Mouse (Mus musculus) Patski (cell line): Measurements from ENCODE around the gene Tspan4. TPM values are rescaled to one million over a fixed set of nuclear protein-coding genes. Genes with fewer than 3 reads are reported as not detected.
"Not testable (repeated sequence)": the region's sequence is repeated elsewhere in the genome, so short reads cannot be mapped to it uniquely, and the experiment has no call there.

Experiments used
- ATAC-seq: fragments of 100-300 bp; one replicate; pipeline ENCODE4 v1.8.0; 2021
- CTCF ChIA-PET: fragments of 350-600 bp; sonication (Branson Sonifier 250); formaldehyde crosslinking; loops from one replicate; lab custom pipeline; 2022; ENCODE audit warnings: inconsistent platforms; lab: Charles Lee
- POLR2A ChIA-PET: fragments of 350-600 bp; sonication (Branson Sonifier 250); formaldehyde crosslinking; loops from one replicate; lab custom pipeline; 2022; ENCODE audit warnings: antibody characterized with exemption, inconsistent platforms; lab: Charles Lee
- DNase-seq: peaks from one replicate; pipeline ENCODE4 v3.0.0-alpha.2; 2011; ENCODE audit warnings: low read depth, low spot score
- H3K27me3 ChIP-seq: fragments of 371-371 bp; one replicate; pipeline ENCODE4 v1.5.1; 2021
- CTCF ChIP-seq: fragments of 100-300 bp; IDR thresholded peaks from one replicate; pipeline ENCODE4 v1.5.1; 2021
- in situ Hi-C: fragments of 300-500 bp; cut with MboI; formaldehyde crosslinking; loops from 3 replicates; pipeline ENCODE4 v1.11.1; 2018; ENCODE audit warnings: low pct_unique_long_range_greater_than_20kb, mixed read lengths
- polyA plus RNA-seq: library from polyadenylated mRNA; unstranded; gene quantifications from one replicate; pipeline ENCODE4 v1.2.3, GENCODE M21; 2021

Gene Tspan4
- polyA plus RNA-seq, 1 experiment from 2014 or later, result 479 TPM

DNA sequence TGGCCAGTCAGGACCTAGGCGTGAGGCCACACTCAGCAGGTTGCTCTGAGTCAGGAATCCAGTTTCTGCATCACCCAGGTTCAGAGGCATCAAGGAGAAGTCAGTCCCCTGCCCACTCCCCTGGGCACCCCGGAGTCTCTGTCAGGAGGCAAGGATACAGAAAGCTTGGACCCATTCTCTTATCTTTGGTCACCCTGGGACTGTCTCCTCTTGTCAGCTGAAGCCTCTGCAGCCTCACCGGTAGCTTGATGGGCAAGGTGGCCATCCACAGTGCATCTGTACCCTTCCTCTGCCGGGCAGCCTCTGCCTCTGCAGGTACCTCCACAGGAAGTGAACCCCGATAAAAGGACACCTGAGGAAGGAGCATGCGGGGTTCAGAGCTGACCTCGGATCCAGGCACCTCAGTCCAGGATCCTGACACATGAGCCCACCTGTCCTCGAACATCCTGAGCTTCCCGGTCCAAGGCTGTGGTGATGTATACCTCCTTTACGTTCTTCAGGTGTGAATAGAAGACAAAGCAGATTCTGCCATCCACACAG, 35.8 kb upstream of the Tspan4 start:
- no peak for DNase-seq
- ChIA-PET CTCF (interaction anchor here (0.9 to 2.7 kb wide), 4 partner anchors 11 to 39 kb away, joined by 3 to 13 read pairs (median 8); no protein-coding TSS in a partner anchor), POLR2A (interaction anchor here (0.6 to 1.1 kb wide), 3 partner anchors 14 to 193 kb away, joined by 4 to 5 read pairs (median 4); no protein-coding TSS in a partner anchor)
- in situ Hi-C loops, result no loop called here
- TF ChIP-seq CTCF, result no peak
- H3K27me3 ChIP-seq, result no peaks in the 10 kb centered on the region
- ATAC-seq, result no peak

DNA sequence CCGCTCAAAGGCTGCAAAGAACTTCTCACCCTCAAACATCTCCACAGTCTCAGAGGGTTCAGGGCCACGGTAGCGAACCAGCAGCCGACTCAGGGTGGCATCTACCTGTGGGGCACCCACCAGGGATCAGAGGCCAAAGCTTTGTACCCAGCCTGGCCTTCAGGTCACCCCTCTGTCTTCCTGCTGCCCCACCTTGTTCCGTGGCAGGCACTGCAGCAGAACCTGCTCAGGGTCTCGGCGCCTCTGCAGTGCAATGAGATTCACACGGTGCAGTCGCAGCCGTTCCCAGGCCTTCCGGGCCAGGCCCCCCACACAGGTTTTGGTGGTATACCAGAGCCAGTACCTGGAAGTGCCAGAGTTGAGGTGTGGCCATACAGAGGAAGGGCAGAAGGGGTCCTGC, 35.2 kb upstream of the Tspan4 start:
- ChIA-PET CTCF (interaction anchor here (1.5 to 2.7 kb wide), 4 partner anchors 12 to 100 kb away, joined by 4 to 13 read pairs (median 8); no protein-coding TSS in a partner anchor), POLR2A (interaction anchor here (0.6 to 1.1 kb wide), 2 partner anchors 27 to 193 kb away, joined by 3 to 4 read pairs; no protein-coding TSS in a partner anchor)
- TF ChIP-seq CTCF, result no peak
- no peaks in the 10 kb centered on the region for H3K27me3 ChIP-seq
- in situ Hi-C loops, result no loop called here
- no peak for DNase-seq
- ATAC-seq, result no peak

DNA sequence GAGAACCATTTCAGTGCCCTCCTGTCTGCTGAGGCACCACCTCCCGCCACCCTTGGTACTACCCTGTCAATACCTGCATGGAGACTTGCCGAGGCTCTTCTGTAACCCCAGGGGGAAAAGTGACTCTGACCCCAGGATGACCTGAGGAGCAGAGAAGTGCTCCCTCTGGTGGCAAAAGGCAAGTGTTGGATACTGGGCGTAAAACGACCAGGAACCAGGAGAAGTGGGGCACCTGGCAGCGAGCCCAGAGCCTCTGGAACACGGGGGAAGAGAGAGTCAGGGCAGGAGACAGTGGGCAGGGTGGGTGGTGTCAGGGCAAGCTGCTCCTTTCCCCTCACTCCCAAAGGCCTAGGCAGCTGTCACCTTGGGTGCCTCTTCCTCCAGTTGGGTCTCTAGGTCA, 34.4 kb upstream of the Tspan4 start:
- no peak for TF ChIP-seq CTCF
- DNase-seq (no peak), ATAC-seq (no peak)
- ChIA-PET POLR2A (interaction anchor here (1.1 kb wide), 1 partner anchor 26 kb away, joined by 3 read pairs; no protein-coding TSS in a partner anchor), CTCF (interaction anchor here (1.1 to 2.7 kb wide), 5 partner anchors 13 to 101 kb away, joined by 3 to 13 read pairs (median 7); no protein-coding TSS in a partner anchor)
- no peaks in the 10 kb centered on the region for H3K27me3 ChIP-seq
- in situ Hi-C loops, result no loop called here

DNA sequence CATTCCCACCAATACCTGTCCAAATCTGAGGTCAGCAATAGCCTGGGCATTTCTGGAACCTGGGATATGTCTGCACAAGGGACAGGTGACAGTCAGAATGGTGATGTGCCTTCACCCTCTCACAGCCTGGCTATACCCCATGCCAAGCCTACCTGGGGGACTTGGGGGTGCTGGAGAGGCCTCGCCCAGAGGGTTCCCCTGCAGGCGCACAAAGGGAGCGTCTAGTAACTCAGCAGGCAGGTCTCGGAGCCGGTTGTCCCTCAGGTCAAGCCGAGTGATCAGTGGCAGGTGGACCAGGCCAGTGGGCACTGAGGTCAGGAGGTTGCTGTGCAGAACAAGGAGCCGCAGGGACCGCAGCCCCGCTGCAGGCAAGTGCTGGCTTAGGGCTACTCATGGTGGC, 33.6 kb upstream of the Tspan4 start:
- DNase-seq, result no peak
- in situ Hi-C loops, result no loop called here
- CTCF ChIA-PET, result interaction anchor here (1.1 to 2.7 kb wide), 5 partner anchors 29 to 102 kb away, joined by 3 to 13 read pairs (median 7); partner anchors contain the start of gene Gatd1
- POLR2A ChIA-PET, result no interaction called here
- no peaks in the 10 kb centered on the region for H3K27me3 ChIP-seq
- ATAC-seq, result no peak
- TF ChIP-seq CTCF, result no peak

DNA sequence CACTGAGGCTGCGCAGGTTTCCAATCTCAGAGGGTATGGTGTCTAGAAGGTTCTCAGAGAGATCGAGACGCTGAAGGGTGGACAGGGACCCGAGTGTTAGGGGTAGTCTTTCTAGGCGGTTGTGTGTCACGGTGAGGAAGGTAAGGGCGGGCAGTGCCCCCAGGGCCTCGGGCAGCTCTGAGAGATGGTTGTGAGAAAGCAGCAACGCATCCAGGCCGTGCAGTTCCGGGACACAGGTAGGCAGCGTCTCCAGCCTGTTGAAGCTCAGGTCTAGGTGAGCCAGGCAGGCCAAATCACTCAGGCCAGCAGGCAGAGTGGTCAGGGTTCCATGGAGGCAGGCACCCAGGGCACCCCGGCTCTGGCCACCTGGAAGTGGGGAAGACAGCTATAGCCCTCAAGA, 32.8 kb upstream of the Tspan4 start:
- in situ Hi-C loops, result no loop called here
- no peaks in the 10 kb centered on the region for H3K27me3 ChIP-seq
- DNase-seq, result no peak
- TF ChIP-seq CTCF, result no peak
- POLR2A ChIA-PET, result interaction anchor here (1.1 to 1.4 kb wide), 2 partner anchors 34 to 35 kb away, joined by 3 read pairs; no protein-coding TSS in a partner anchor
- ATAC-seq, result no peak
- CTCF ChIA-PET, result interaction anchor here (1.2 to 2.1 kb wide), 4 partner anchors 13 to 100 kb away, joined by 3 to 11 read pairs (median 5); partner anchors contain the start of genes Cend1 and Gatd1

- TF ChIP-seq CTCF, result no peak
- in situ Hi-C loops, result no loop called here
- no peaks in the 10 kb centered on the region for H3K27me3 ChIP-seq
- peak; percentile 28 for ATAC-seq
- DNase-seq, result no peak
- CTCF ChIA-PET, result interaction anchor here (1.2 to 2.1 kb wide), 5 partner anchors 14 to 101 kb away, joined by 3 to 11 read pairs (median 4); partner anchors contain the start of genes Cend1 and Gatd1
- POLR2A ChIA-PET, result interaction anchor here (1.4 kb wide), 1 partner anchor 34 kb away, joined by 3 read pairs; no protein-coding TSS in a partner anchor
Observed at GRCm38 (mm10) chr7:141443081-141443821, 31.8 kb upstream of the Tspan4 start.

DNA sequence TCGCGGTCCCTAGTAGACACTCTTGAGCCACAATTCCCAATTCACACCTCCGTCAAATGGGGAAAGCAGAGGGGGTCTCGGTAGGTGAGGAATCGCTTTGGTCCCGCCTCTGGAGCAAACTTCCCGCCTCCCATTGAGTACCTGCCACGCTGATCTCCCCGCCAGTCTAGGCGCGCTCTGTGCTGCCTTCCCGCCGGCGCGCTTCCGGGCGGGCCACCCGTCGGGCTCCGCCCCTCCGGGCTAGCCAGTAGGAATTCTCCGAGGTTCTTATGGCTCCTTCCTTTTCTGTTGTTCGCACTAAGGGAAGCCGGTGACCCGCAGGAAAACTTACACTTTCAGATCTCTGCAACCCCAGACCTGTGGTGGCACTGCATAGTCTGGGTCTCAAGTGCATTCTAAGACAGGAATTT, 31.2 kb upstream of the Tspan4 start, which contains the start of gene Pidd1:
TSS of gene Pidd1 (minus strand) at position 198 of the 410 bp plus-strand sequence.
- ChIA-PET POLR2A (interaction anchor here (1.4 kb wide), 2 partner anchors 25 to 33 kb away, joined by 3 to 4 read pairs; no protein-coding TSS in a partner anchor), CTCF (interaction anchor here (1.2 to 1.8 kb wide), 3 partner anchors 15 to 36 kb away, joined by 3 to 6 read pairs (median 4); partner anchors contain the start of gene Cend1)
- TF ChIP-seq CTCF, result no peak
- no peaks in the 10 kb centered on the region for H3K27me3 ChIP-seq
- in situ Hi-C loops, result no loop called here
- ATAC-seq, result peak; percentile 59
- no peak for DNase-seq

GRCm38 (mm10) chr7:141446374-141446773, 28.7 kb upstream of the Tspan4 start:
- DNase-seq, in situ Hi-C loops, ATAC-seq, H3K27me3 ChIP-seq, CTCF ChIA-PET: not testable (repeated sequence)
- POLR2A ChIA-PET, result interaction anchor here (0.8 to 1.1 kb wide), 2 partner anchors 10 to 22 kb away, joined by 3 read pairs; no protein-coding TSS in a partner anchor

- no peaks in the 10 kb centered on the region for H3K27me3 ChIP-seq
- no peak for TF ChIP-seq CTCF
- in situ Hi-C loops, result no loop called here
- POLR2A ChIA-PET, result interaction anchor here (0.8 to 1.1 kb wide), 2 partner anchors 9 to 21 kb away, joined by 3 read pairs; no protein-coding TSS in a partner anchor
- ATAC-seq, result peak; percentile 74
- CTCF ChIA-PET, result interaction anchor here (1.4 kb wide), 1 partner anchor 39 kb away, joined by 3 read pairs; no protein-coding TSS in a partner anchor
- no peak for DNase-seq
Observed at GRCm38 (mm10) chr7:141447110-141447991, 27.7 kb upstream of the Tspan4 start, which contains the start of gene Rplp2. TSS of gene Rplp2 (plus strand) at chr7:141447370.
